Mouse (Mus musculus) MEL (cell line): ENCODE measurements at regions not wholly inside any gene's neighbourhood (a gene's known extent, or its start where the extent isn't known, plus 50 kb on each side); places are given as distances from the start of the nearest gene placed in this dataset.

Source experiments
- DNase-seq: peaks from one replicate; pipeline ENCODE4 v3.0.0; 2011; ENCODE audit warnings: low read depth, low spot score
- H3K27ac ChIP-seq: 2 replicates; pipeline ENCODE4 v1.5.1; 2012; ENCODE audit warnings: low read depth, mild to moderate bottlenecking, control low read depth, low read length, moderate library complexity; ENCODE audit not compliant: control insufficient read depth
- H3K27me3 ChIP-seq, 2 experiments: fragments of 150-350 bp in 1 of 2; sonication (generic) in 1 of 2; 2 replicates each; pipeline ENCODE4 v1.6.1; 2012; ENCODE audit warnings: low read length in 2 of 2, mild to moderate bottlenecking in 2 of 2, improper control_type of control experiment in 1 of 2, moderate library complexity in 1 of 2; ENCODE audit not compliant: insufficient read depth in 2 of 2, control insufficient read depth in 1 of 2
- H3K36me3 ChIP-seq, 2 experiments: 2 replicates each; pipeline ENCODE4 v1.6.1; 2012 to 2014; ENCODE audit warnings: low read length in 2 of 2, improper control_type of control experiment in 1 of 2, inconsistent platforms in 1 of 2, mild to moderate bottlenecking in 1 of 2; ENCODE audit not compliant: insufficient read depth in 2 of 2, control insufficient read depth in 1 of 2
- H3K4me1 ChIP-seq, 2 experiments: fragments of 150-350 bp in 1 of 2; sonication (generic) in 1 of 2; 2 replicates each; pipeline ENCODE4 v1.6.1; 2012; ENCODE audit warnings: low read length in 2 of 2, improper control_type of control experiment in 1 of 2, mild to moderate bottlenecking in 1 of 2; ENCODE audit not compliant: insufficient read depth in 2 of 2, control insufficient read depth in 1 of 2
- H3K4me3 ChIP-seq, 2 experiments: fragments of 150-350 bp in 1 of 2; sonication (generic) in 1 of 2; 2 replicates each; pipeline ENCODE4 v1.5.1; 2012; ENCODE audit warnings: low read depth in 2 of 2, low read length in 2 of 2, mild to moderate bottlenecking in 2 of 2, moderate library complexity in 2 of 2, control low read depth in 1 of 2, improper control_type of control experiment in 1 of 2; ENCODE audit not compliant: control insufficient read depth in 1 of 2, insufficient read depth in 1 of 2
- H3K79me2 ChIP-seq: 2 replicates; pipeline ENCODE4 v1.6.1; 2012; ENCODE audit warnings: mild to moderate bottlenecking, low read length, moderate library complexity; ENCODE audit not compliant: control insufficient read depth, poor library complexity, insufficient read depth
- H3K9ac ChIP-seq: 2 replicates; pipeline ENCODE4 v1.6.1; 2012; ENCODE audit warnings: low read depth, mild to moderate bottlenecking, control low read depth, low read length, moderate library complexity; ENCODE audit not compliant: control insufficient read depth, poor library complexity, severe bottlenecking
- H3K9me3 ChIP-seq: fragments of 150-350 bp; sonication (generic); replicated peaks from 2 replicates; pipeline ENCODE4 v1.6.1; 2012; ENCODE audit warnings: mild to moderate bottlenecking, low read length, improper control_type of control experiment, moderate library complexity; ENCODE audit not compliant: insufficient read depth
- BHLHE40 ChIP-seq: IDR thresholded peaks from 2 replicates; pipeline ENCODE4 v1.6.1; 2012; ENCODE audit warnings: low read depth, mild to moderate bottlenecking, inconsistent platforms, low read length, improper control_type of control experiment, borderline replicate concordance
- CHD2 ChIP-seq: IDR thresholded peaks from 2 replicates; pipeline ENCODE4 v1.6.1; 2011; ENCODE audit warnings: low read length, improper control_type of control experiment
- CTCF ChIP-seq, 3 experiments: IDR thresholded peaks in 2 of 3; conservative IDR thresholded peaks in 1 of 3; 2 replicates each; pipeline ENCODE4 v1.5.1; 2011 to 2012; ENCODE audit warnings: low read length in 3 of 3, low read depth in 2 of 3, mild to moderate bottlenecking in 2 of 3, improper control_type of control experiment in 1 of 3, inconsistent platforms in 1 of 3, mixed read lengths in 1 of 3, moderate library complexity in 1 of 3; ENCODE audit not compliant: control insufficient read depth in 1 of 3, insufficient read depth in 1 of 3, poor library complexity in 1 of 3, severe bottlenecking in 1 of 3
- E2F4 ChIP-seq: IDR thresholded peaks from 2 replicates; pipeline ENCODE4 v1.6.1; 2011; ENCODE audit warnings: low read depth, low read length, improper control_type of control experiment, borderline replicate concordance
- ELF1 ChIP-seq: IDR thresholded peaks from 2 replicates; pipeline ENCODE4 v1.6.1; 2014; ENCODE audit warnings: low read depth, mild to moderate bottlenecking, inconsistent platforms, low read length, improper control_type of control experiment, moderate library complexity
- EP300 ChIP-seq, 2 experiments: IDR thresholded peaks; 2 replicates each; pipeline ENCODE4 v1.6.1; 2011; ENCODE audit warnings: improper control_type of control experiment in 2 of 2, low read length in 2 of 2, low read depth in 1 of 2, mild to moderate bottlenecking in 1 of 2
- ETS1 ChIP-seq: IDR thresholded peaks from 2 replicates; pipeline ENCODE4 v1.6.1; 2012; ENCODE audit warnings: low read depth, mild to moderate bottlenecking, inconsistent platforms, low read length, improper control_type of control experiment, moderate library complexity
- HCFC1 ChIP-seq: IDR thresholded peaks from 2 replicates; pipeline ENCODE4 v1.6.1; 2012; ENCODE audit warnings: low read depth, mild to moderate bottlenecking, inconsistent platforms, low read length, improper control_type of control experiment, moderate library complexity
- JUND ChIP-seq: IDR thresholded peaks from 2 replicates; pipeline ENCODE4 v1.6.1; 2011; ENCODE audit warnings: low read depth, mild to moderate bottlenecking, improper control_type of control experiment, low read length
- KAT2A ChIP-seq: conservative IDR thresholded peaks from 2 replicates; pipeline ENCODE4 v1.6.1; 2012; ENCODE audit warnings: low read depth, low read length, improper control_type of control experiment, inconsistent platforms
- MAX ChIP-seq: IDR thresholded peaks from 2 replicates; pipeline ENCODE4 v1.6.1; 2011; ENCODE audit warnings: low read length, improper control_type of control experiment
- MEF2A ChIP-seq: IDR thresholded peaks from 2 replicates; pipeline ENCODE4 v1.6.1; 2014; ENCODE audit warnings: low read depth, mild to moderate bottlenecking, inconsistent platforms, low read length, improper control_type of control experiment; ENCODE audit not compliant: poor library complexity, insufficient replicate concordance, severe bottlenecking; ENCODE audit errors: extremely low read depth
- MXI1 ChIP-seq: IDR thresholded peaks from 2 replicates; pipeline ENCODE4 v1.6.1; 2011; ENCODE audit warnings: mild to moderate bottlenecking, low read depth, low read length, improper control_type of control experiment
- MYC ChIP-seq: IDR thresholded peaks from 2 replicates; pipeline ENCODE4 v1.6.1; 2011; ENCODE audit warnings: low read depth, mild to moderate bottlenecking, low read length, improper control_type of control experiment, moderate library complexity
- POLR2AphosphoS5 ChIP-seq: IDR thresholded peaks from 2 replicates; pipeline ENCODE4 v1.6.1; 2012; ENCODE audit warnings: low read depth, borderline replicate concordance, mild to moderate bottlenecking, inconsistent platforms, low read length, moderate library complexity, mixed read lengths
- RAD21 ChIP-seq: IDR thresholded peaks from 2 replicates; pipeline ENCODE4 v1.6.1; 2011; ENCODE audit warnings: mild to moderate bottlenecking, low read depth, low read length, improper control_type of control experiment
- RCOR1 ChIP-seq: IDR thresholded peaks from 2 replicates; pipeline ENCODE4 v1.6.1; 2012; ENCODE audit warnings: low read depth, mild to moderate bottlenecking, inconsistent platforms, low read length, improper control_type of control experiment
- SIN3A ChIP-seq: IDR thresholded peaks from 2 replicates; pipeline ENCODE4 v1.6.1; 2012; ENCODE audit warnings: low read length, improper control_type of control experiment, inconsistent platforms
- SMC3 ChIP-seq: IDR thresholded peaks from 2 replicates; pipeline ENCODE4 v1.6.1; 2011; ENCODE audit warnings: low read depth, low read length, improper control_type of control experiment
- TAL1 ChIP-seq: IDR thresholded peaks from 2 replicates; pipeline ENCODE4 v1.6.1; 2012; ENCODE audit warnings: mild to moderate bottlenecking, inconsistent platforms, low read length, moderate library complexity, mixed read lengths
- TBP ChIP-seq: IDR thresholded peaks from 2 replicates; pipeline ENCODE4 v1.8.0; 2011; ENCODE audit warnings: low read depth, low read length, improper control_type of control experiment
- USF1 ChIP-seq: IDR thresholded peaks from 2 replicates; pipeline ENCODE4 v1.6.1; 2014; ENCODE audit warnings: low read depth, mild to moderate bottlenecking, inconsistent platforms, low read length, improper control_type of control experiment, moderate library complexity
- ZC3H11A ChIP-seq: IDR thresholded peaks from 2 replicates; pipeline ENCODE4 v1.6.1; 2012; ENCODE audit warnings: low read depth, mild to moderate bottlenecking, inconsistent platforms, low read length, improper control_type of control experiment
- ZKSCAN1 ChIP-seq: IDR thresholded peaks from 2 replicates; pipeline ENCODE4 v1.6.1; 2012; ENCODE audit warnings: low read depth, mild to moderate bottlenecking, inconsistent platforms, low read length, improper control_type of control experiment, moderate library complexity
- ZMIZ1 ChIP-seq: IDR thresholded peaks from 2 replicates; pipeline ENCODE4 v1.6.1; 2012; ENCODE audit warnings: low read depth, mild to moderate bottlenecking, inconsistent platforms, low read length, improper control_type of control experiment, moderate library complexity

DNA sequence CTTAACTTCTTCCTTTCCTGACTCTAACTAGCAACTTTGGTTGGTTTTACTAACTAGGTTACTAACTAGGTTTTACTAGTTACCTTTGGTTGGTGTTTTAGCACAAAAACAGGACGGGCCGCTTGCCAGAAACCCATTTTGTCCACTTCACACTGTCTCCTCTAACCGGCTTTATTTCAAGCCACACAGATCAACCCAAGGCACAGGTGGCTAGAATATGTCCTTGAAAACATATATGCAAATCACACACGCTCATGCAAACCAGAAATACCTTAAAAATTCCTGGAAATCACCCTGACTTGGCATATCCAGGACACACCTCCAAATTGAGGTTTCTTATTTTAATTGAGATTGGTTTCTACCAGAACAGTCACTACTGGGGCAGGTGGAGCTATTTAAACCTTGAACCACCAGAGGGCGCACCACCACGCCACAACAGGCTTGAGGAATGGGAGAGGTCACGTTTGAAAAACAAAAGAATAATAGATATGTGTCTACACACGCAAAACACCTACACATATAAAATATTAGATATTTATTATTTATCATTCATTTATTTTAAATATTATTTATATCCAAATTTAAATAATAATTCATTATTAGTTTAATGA lies 52.1 kb upstream of the Tmem252 start:
- H3K9me3 ChIP-seq: no peaks in the 10 kb centered on the region
- H3K4me1 ChIP-seq: no peaks in the 10 kb centered on the region
- H3K9ac ChIP-seq: no peak overlapping the region
- peak; percentile 79 for DNase-seq
- no peak for TF ChIP-seq USF1
- no peak for TF ChIP-seq TBP
- TF ChIP-seq EP300 (IDR thresholded peaks at IDR 0.05; ENCODE audit: low read depth in 1 of 2, low read length in 2 of 2): no peak
- peak; percentile 87 for TF ChIP-seq SMC3
- peak; percentile 54 for TF ChIP-seq RAD21
- TF ChIP-seq ZKSCAN1: no peak
- TF ChIP-seq HCFC1: no peak
- TF ChIP-seq POLR2AphosphoS5: no peak
- TF ChIP-seq BHLHE40: peak; percentile 87
- TF ChIP-seq CTCF (IDR thresholded peaks at IDR 0.05 in 2 of 3, conservative IDR thresholded peaks at IDR 0.05 in 1 of 3; ENCODE audit: control insufficient read depth in 1 of 3, insufficient read depth in 1 of 3, low read depth in 2 of 3, low read length in 3 of 3, poor library complexity in 1 of 3, severe bottlenecking in 1 of 3): peak; percentile 56 to 88 (median 79)
- TF ChIP-seq ZC3H11A: peak; percentile 53
- TF ChIP-seq, all 39 proteins: peak for 5
- H3K4me3 ChIP-seq: no peak overlapping the region
- no peaks in the 10 kb centered on the region; a peak in 1 of 4 replicates for H3K27me3 ChIP-seq
- no peaks in the 10 kb centered on the region for H3K79me2 ChIP-seq
- H3K36me3 ChIP-seq: no peaks in the 10 kb centered on the region
- no peak overlapping the region for H3K27ac ChIP-seq

DNA sequence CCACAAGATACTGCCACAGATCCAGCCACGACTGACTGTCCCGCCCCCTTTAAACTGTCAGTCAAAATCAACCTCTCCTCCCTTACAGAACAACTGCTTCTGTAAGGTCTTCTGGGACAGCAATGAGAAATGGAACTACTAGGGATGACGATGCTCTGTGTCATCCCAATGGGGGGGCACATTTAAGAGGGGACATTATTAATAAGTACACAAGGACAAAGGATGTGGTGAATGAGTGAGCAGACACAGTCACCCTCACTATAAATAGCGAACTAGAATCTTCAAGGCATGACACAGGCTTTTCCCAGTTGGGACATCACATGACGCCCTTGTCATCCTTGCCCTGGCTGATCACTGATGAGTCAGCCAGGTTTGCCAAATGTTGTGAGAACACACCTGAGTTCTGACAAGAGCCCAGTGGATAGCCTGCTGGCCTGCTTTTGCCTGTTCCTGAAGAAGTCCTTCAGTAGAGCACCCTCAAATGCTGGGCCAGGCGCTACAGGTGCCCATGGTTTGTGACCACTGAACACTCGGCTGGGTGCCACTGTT lies 58.0 kb upstream of the Tmem252 start:
- Histone ChIP-seq H3K4me1 (no peaks in the 10 kb centered on the region), H3K4me3 (no peak overlapping the region)
- TF ChIP-seq MYC (no peak), KAT2A (no peak), MEF2A (no peak), RCOR1 (no peak), BHLHE40 (no peak), ZMIZ1 (no peak), E2F4 (no peak), HCFC1 (no peak), MAX (no peak), ELF1 (no peak), CTCF (IDR thresholded peaks at IDR 0.05 in 2 of 3, conservative IDR thresholded peaks at IDR 0.05 in 1 of 3; ENCODE audit: control insufficient read depth in 1 of 3, insufficient read depth in 1 of 3, low read depth in 2 of 3, low read length in 3 of 3, poor library complexity in 1 of 3, severe bottlenecking in 1 of 3) (no peak), ETS1 (no peak), JUND (no peak), SIN3A (no peak), TAL1 (no peak), SMC3 (no peak), MXI1 (no peak), CHD2 (no peak)
- TF ChIP-seq, all 39 proteins: peak for 0
- no peaks in the 10 kb centered on the region for H3K79me2 ChIP-seq
- no peaks in the 10 kb centered on the region for H3K36me3 ChIP-seq
- H3K9ac ChIP-seq: no peak overlapping the region
- H3K27me3 ChIP-seq: no peaks in the 10 kb centered on the region; a peak in 1 of 4 replicates
- no peak for DNase-seq
- H3K27ac ChIP-seq: no peak overlapping the region
- H3K9me3 ChIP-seq: no peaks in the 10 kb centered on the region
